Mouse (Mus musculus) small intestine, adult 2 months (tissue): ENCODE results near the gene Mst1. TPM values are rescaled to one million over a fixed set of nuclear protein-coding genes. Genes with fewer than 3 reads are reported as not detected.

ENCODE experiments used
- H3K27ac ChIP-seq: fragments of 200-500 bp; 2 replicates; pipeline ENCODE4 v1.5.1; 2012; ENCODE audit warnings: low read depth, low read length, control low read depth, inconsistent platforms; ENCODE audit not compliant: insufficient read depth
- H3K27me3 ChIP-seq: fragments of 200-500 bp; 2 replicates; pipeline ENCODE4 v1.6.1; 2012; ENCODE audit warnings: mild to moderate bottlenecking, moderate library complexity, low read length, inconsistent platforms; ENCODE audit not compliant: control insufficient read depth, insufficient read depth
- H3K36me3 ChIP-seq: fragments of 200-500 bp; 2 replicates; pipeline ENCODE4 v1.6.1; 2012; ENCODE audit warnings: mild to moderate bottlenecking, low read length, control low read depth, inconsistent platforms; ENCODE audit not compliant: control insufficient read depth, insufficient read depth
- H3K4me1 ChIP-seq: fragments of 200-500 bp; 2 replicates; pipeline ENCODE4 v1.6.1; 2012; ENCODE audit warnings: low read length, inconsistent platforms, mixed read lengths; ENCODE audit not compliant: control insufficient read depth, insufficient read depth, insufficient read length
- H3K4me3 ChIP-seq: fragments of 200-500 bp; 2 replicates; pipeline ENCODE4 v1.5.1; 2012; ENCODE audit warnings: low read depth, mild to moderate bottlenecking, control low read depth, inconsistent platforms, low read length, moderate library complexity
- CTCF ChIP-seq: fragments of 200-500 bp; IDR thresholded peaks from 2 replicates; pipeline ENCODE4 v1.5.1; 2012; ENCODE audit warnings: low read depth, mild to moderate bottlenecking, control low read depth, inconsistent platforms, low read length, moderate library complexity, mixed read lengths; ENCODE audit not compliant: insufficient replicate concordance, insufficient read length; ENCODE audit errors: extremely low read depth
- POLR2A ChIP-seq: fragments of 200-500 bp; IDR thresholded peaks from 2 replicates; pipeline ENCODE4 v1.6.1; 2012; ENCODE audit warnings: low read depth, mild to moderate bottlenecking, control low read depth, inconsistent platforms, low read length, moderate library complexity
- WGBS: fragments of 180-500 bp; shearing (Covaris S2); methylation state at CpG from one replicate; pipeline ENCODE4 v1.1.7; 2018; 5-methylcytosine and 5-hydroxymethylcytosine counted together
- polyA plus RNA-seq: library from polyadenylated mRNA; depleted of rRNA; stranded (reverse); fragments of >200 nt; gene quantifications from 2 replicates; pipeline ENCODE4 v1.2.3, GENCODE M21; 2012

The Mst1 gene
- polyA plus RNA-seq, 1 experiment, result 0.35 TPM

- TF ChIP-seq POLR2A (no peak), CTCF (no peak)
- WGBS, result 94% methylated on average over 7 of the region's 7 CpGs
- Histone ChIP-seq H3K4me3 (no peak overlapping the region), H3K27ac (no peak overlapping the region), H3K36me3 (peaks cover 26% of the 10 kb centered on the region), H3K27me3 (no peaks in the 10 kb centered on the region), H3K4me1 (no peaks in the 10 kb centered on the region)
Observed at GRCm38 (mm10) chr9:108069529-108069928, 10.7 kb upstream of the Mst1 start.

DNA sequence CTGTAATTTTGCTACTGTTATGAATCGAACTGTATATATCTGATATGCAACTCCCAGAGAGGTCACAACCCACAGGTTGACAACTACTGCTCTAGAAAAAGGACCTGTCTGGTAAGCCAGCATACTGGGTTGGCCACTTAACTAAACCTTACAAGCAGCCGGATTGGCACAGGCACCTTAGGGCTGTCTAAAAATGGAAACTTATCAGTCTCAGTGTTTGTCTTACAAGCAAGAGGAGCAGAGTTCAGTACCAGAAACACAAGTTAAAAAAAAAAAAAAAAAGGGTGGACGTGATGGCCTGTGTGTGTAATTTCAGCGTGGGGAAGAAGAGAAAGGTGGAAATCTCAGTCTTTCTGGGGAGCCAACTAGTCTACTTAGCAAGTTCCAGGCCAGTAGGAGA is 8.4 kb upstream of the Mst1 start:
- H3K27me3 ChIP-seq, result no peaks in the 10 kb centered on the region
- no peak overlapping the region for H3K4me3 ChIP-seq
- H3K4me1 ChIP-seq, result no peaks in the 10 kb centered on the region
- TF ChIP-seq POLR2A, result no peak
- no peak for TF ChIP-seq CTCF
- peaks cover 26% of the 10 kb centered on the region for H3K36me3 ChIP-seq
- 36% methylated on average over 4 of the region's 4 CpGs for WGBS
- H3K27ac ChIP-seq, result no peak overlapping the region

- Histone ChIP-seq H3K36me3 (peaks cover 26% of the 10 kb centered on the region), H3K4me1 (no peaks in the 10 kb centered on the region), H3K27me3 (no peaks in the 10 kb centered on the region), H3K4me3 (no peak overlapping the region), H3K27ac (no peak overlapping the region)
- TF ChIP-seq POLR2A, result no peak
- TF ChIP-seq CTCF, result no peak
- 44% methylated on average over 9 of the region's 9 CpGs for WGBS
Observed at GRCm38 (mm10) chr9:108072481-108072924, 7.7 kb upstream of the Mst1 start.

GRCm38 (mm10) chr9:108073141-108073930 is 6.9 kb upstream of the Mst1 start:
- no peak overlapping the region for H3K4me3 ChIP-seq
- TF ChIP-seq POLR2A (no peak), CTCF (no peak)
- no peak overlapping the region for H3K27ac ChIP-seq
- WGBS, result 68% methylated on average over 7 of the region's 7 CpGs
- H3K27me3 ChIP-seq, result no peaks in the 10 kb centered on the region
- peaks cover 7% of the 10 kb centered on the region; the same call in 1 of the 2 replicates for H3K4me1 ChIP-seq
- H3K36me3 ChIP-seq, result peaks cover 26% of the 10 kb centered on the region

GRCm38 (mm10) chr9:108082549-108082948 is 2.3 kb downstream of the Mst1 start:
- WGBS, result 9% methylated on average over 19 of the region's 19 CpGs
- Histone ChIP-seq H3K27me3 (no peaks in the 10 kb centered on the region), H3K27ac (no peak overlapping the region), H3K36me3 (peaks cover 34% of the 10 kb centered on the region), H3K4me3 (peak overlapping the region; percentile 29), H3K4me1 (peaks cover 37% of the 10 kb centered on the region)
- no peak for TF ChIP-seq POLR2A
- no peak for TF ChIP-seq CTCF

GRCm38 (mm10) chr9:108082988-108083431 is 2.8 kb downstream of the Mst1 start, which contains the start of gene Rnf123:
TSS of gene Rnf123 (minus strand) at chr9:108083346.
- H3K36me3 ChIP-seq, result peaks cover 37% of the 10 kb centered on the region
- TF ChIP-seq POLR2A, result no peak
- H3K4me3 ChIP-seq, result peak within 1 kb of the TSS; percentile 29
- peaks cover 33% of the 10 kb centered on the region for H3K4me1 ChIP-seq
- 21% methylated on average over 12 of the region's 12 CpGs for WGBS
- no peak within 1 kb of the TSS for H3K27ac ChIP-seq
- no peaks in the 10 kb centered on the region for H3K27me3 ChIP-seq

DNA sequence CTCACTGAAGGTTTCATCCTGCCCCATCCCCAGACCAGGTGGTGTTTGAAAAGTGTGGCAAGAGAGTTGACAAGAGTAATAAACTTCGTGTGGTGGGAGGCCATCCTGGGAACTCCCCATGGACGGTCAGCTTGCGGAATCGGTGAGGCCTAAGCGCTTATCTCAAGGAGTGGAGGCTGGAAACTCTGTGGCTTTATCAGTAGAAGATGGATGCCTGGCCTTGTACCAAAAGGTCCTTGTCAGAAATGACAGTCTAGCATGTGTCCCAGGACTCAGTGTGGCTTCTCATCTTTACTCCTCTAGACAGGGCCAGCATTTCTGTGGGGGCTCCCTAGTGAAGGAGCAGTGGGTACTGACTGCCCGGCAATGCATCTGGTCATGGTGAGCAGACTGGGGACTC is 3.3 kb downstream of the Mst1 start:
- 61% methylated on average over 6 of the region's 6 CpGs for WGBS
- peaks cover 29% of the 10 kb centered on the region for H3K4me1 ChIP-seq

More for the DNA sequence above, 3.3 kb downstream of the Mst1 start:
- H3K4me3 ChIP-seq, result no peak overlapping the region
- H3K27me3 ChIP-seq, result no peaks in the 10 kb centered on the region
- no peak overlapping the region for H3K27ac ChIP-seq
- no peak for TF ChIP-seq POLR2A
- TF ChIP-seq CTCF, result no peak
- H3K36me3 ChIP-seq, result peaks cover 42% of the 10 kb centered on the region
